12 mouse cellular contexts compared by ENCODE assay signal in genomic region chr7:19540771-19541566, GRCm38 (mm10).
A peak's percentile ranks its signal among the peaks of the same experiment; 100 is the strongest.
DNase-seq lines count a peak whose midpoint lies in the region.
"Had no signal": no experiment of that assay in that cellular context is flagged by ENCODE, and none has a peak within 500 bp of the region (broad histone marks: within the 10 kb centered on the region; RNA-seq: fewer than 3 reads in every experiment).

No protein-coding gene starts in this region.

- peak; percentile 67 for DNase-seq in cerebellum, adult 9-10 months
- no peak for DNase-seq in cerebellum, adult 11 months
- DNase-seq in kidney, adult 18-20 months, result peak; percentile 25
- DNase-seq in kidney, adult 8-10 months, result no peak
- DNase-seq in adipocyte (ENCODE audit: low spot score), result peak; percentile 67
- DNase-seq in lung, postnatal 10 days, result peak; percentile 40
- no peak for DNase-seq in thymus, postnatal 25 days
- no peak for DNase-seq in natural killer cell, adult 2 months (ENCODE audit: low spot score in 2 of 2)
- DNase-seq: B cell, adult 2 months; heart, adult 11 months; heart, postnatal 10 days; layer of hippocampus, postnatal 36 days had no signal

Comparison
In these comparisons a context has a peak if more than half of its experiments do, and no peak if none do; other contexts are left out.
1. DNase-seq: peak in cerebellum, adult 9-10 months (single experiment), kidney, adult 18-20 months (single experiment), adipocyte (single experiment) and lung, postnatal 10 days (single experiment); none in cerebellum, adult 11 months (single experiment), kidney, adult 8-10 months (0 of 2), thymus, postnatal 25 days (single experiment) and natural killer cell, adult 2 months (0 of 2).